Mouse (Mus musculus) urinary bladder, postnatal 14 days (tissue): ENCODE data around the gene Lgsn.

Experiments used
- DNase-seq: peaks from one replicate; pipeline ENCODE4 v3.0.0; 2021; ENCODE audit warnings: low spot score

Gene Lgsn

DNA sequence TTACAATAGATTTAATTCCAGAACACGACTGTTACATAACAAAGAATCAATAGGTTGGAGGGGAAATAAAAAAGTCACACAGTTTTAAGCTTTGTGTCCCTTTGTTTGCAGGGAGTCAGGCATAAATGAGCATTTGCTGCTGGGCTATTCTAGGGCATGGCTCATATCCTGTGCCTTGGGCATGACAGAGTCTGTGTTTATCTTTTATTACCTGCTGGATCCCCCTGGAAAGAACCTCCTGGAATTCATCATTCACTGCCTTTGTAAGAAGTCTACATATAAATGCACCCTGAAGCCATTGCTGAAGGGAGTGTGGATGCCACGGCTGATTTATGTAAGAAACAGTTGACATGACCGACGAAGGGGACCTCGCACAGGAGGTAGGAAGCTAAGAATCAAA, at the start of gene Lgsn:
Gene Lgsn (plus strand): TSS at position 301 of the 400 bp plus-strand sequence.
- no peak for DNase-seq

DNA sequence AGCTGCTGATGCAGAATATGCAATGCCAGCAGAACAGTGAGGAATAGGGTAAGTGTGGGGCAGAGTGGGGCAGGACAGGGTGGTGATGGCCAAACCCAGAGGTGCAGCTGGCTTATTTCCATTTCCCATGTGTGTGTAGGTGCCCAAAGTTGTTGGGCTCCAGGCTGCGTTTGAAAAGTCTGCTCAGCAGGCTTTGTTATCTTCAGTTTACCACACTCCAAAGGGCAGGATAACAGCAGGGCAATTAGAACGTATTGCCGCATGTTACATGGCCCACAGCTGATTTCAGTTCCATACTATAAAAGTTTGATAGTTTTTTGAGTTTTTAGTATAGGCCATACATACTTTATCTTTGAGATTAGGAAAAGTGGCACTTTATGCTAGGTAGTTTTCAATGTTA, 37.8 kb upstream of the Lgsn start:
- no peak for DNase-seq

DNA sequence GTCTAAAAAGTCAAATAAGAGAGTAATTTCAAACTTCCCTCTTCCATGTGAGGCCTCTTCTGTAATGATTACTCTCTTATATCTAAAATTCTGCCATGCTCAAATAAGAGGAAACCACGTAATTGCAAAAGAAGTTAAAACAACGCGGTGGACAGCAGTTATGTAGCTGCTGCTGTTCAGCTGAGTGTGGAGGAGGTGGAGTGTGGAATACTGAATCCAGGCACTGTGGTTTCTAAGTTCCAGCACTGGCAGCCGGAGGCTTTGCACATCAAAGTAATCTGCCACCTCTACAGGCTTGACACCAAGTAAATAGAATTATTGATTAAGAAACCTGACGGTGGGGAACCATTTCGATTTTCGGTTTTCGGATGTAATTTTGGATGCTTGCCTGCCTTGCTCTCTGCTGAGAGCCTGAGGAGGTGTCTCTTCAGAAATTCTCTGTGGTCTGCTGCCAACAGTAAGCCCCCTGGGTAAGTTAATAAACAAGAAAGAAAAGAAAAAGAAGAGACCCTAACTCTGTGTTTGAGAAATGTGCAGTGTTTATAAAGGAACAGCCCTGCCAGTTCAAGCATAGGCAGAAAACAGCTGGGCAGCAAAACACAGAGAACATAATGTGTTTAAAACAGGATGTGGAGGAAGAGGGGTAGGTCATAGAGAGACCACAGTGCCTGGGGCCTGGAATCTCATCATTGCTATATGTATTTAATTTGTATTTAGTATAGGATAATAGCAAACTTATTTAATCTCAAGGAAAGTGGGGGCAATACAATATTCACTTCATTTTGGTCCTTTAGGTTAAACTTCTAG, 33.7 kb upstream of the Lgsn start:
- no peak for DNase-seq

DNA sequence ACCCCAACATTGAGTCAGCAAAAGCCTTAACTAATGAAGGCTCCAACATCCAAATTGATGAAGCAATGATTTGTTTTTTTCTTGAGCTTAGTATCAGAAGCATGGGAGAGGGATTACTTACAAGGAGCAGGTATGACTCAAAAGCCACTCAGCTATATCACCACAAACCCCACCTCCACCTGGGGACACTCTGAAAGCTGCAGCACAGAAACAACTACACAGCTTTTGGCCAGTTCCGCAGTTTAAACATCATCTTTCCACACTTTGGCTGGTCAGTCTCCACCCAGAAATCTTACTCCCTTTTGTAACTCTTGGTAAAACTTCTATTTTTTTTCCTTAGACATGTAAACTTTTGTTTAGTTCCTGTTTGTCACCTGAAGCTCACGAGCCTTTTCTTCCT, 32.6 kb upstream of the Lgsn start:
- DNase-seq: no peak

DNA sequence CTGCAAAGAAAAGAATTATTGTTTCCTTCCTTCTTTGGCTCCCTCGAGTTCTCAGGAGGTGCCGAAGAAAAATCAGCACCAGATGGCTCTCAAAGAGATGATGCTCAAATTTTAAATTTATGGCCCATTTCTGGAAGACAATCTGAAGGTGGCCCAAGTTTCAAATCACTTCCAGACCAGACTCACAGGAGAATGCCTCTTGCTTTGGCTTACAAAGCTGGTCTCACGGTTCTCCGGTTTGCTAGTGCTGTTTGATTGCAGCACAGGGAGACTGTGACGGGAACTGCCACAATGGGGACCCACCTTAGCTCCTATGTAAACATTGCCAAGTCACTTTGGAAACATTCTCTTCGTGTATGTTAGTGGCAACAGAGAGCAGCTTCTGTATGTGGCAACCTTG, 26.5 kb upstream of the Lgsn start:
- no peak for DNase-seq

DNA sequence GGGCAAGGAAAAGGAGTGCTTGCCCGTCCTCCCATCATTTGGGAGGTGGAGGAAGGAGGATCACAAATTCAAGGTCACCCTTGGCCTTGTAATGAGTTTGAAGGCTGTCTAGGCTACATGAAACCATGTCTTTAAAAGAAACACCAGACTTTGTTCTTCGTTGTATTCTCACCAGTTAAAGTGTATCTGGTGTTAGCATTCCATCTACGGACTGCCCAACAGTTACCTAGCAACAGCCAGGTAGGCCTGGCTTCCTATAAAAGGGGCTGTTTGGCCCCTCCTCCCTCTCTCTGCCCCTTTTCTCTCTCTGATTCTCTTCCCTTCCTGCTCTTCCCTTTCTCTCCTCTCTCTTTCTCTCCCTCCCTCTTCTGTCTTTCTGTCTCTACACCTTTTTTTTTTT, 25.7 kb upstream of the Lgsn start:
- DNase-seq: no peak

DNA sequence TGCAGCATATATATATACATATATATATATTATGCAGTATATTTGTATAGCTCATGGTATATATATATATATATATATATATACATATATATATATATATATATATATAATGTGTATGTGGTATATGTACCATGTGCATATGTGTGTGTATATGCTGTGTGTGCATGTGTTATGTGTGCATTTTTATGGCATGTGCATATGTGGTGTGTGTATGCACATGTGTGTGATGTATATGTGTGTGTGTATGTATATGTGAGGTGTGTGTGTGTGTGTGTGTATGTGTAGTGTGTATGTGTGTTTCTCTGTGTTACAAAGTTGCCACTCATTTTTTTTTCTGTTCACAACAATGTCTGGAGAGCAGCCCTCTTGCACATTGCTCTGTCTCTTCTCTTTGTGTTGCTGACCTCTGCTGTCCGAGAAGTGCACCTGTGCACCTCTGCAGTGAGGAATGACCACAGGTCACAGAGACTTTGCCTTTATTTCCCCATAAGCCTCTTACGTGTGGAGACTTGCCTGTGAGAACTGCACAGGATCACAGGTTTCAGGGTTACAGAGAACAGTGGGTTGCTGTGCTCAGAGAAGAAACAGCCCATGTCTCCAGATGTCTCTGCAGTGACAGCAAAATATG, 23.3 kb upstream of the Lgsn start:
- no peak for DNase-seq

DNA sequence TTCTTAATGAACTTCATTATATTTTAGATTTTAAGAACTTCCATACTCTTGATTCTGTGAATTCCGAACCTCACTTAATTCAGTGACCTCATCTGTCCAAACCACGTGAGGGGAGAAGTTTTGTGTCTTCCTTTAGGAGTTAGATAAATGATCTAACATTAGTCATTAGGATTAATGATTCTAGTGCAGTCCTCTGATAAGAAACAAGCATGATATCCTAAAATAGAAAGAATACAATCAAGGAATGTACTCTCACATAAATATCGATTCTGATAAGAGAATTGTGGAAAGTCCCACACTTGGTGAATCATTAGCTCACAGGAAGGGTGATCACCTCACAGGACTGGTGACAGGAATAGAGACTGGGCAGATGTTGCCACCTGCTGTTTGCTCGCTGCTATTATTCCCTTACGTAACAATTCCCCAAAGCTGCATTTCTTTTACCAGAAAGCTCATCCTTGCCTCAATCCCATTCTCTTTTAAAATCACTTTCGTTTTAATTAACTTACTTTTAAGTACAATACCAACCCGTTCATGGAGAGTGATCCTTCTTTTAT, 22.3 kb upstream of the Lgsn start:
- DNase-seq: peak; percentile 54

DNA sequence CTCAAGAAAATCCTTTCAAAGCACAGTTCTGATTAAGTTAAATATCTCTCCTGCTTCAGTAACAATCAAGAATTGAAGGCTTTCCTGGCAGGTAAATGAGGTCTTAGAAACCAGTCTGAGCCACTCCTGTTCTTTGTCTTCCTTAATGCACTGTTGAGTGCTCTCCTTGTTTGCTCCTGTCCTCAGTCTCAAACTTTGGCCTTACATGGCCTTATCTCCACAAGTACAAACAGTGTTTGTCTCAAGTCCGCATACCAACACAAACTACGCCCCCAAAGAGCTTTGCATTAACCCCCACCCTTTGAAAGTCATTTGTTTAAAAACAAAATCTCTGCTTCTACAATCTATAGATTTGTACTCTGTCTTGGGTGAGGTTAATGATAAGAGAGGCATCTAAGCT, 20.0 kb upstream of the Lgsn start:
- no peak for DNase-seq

DNA sequence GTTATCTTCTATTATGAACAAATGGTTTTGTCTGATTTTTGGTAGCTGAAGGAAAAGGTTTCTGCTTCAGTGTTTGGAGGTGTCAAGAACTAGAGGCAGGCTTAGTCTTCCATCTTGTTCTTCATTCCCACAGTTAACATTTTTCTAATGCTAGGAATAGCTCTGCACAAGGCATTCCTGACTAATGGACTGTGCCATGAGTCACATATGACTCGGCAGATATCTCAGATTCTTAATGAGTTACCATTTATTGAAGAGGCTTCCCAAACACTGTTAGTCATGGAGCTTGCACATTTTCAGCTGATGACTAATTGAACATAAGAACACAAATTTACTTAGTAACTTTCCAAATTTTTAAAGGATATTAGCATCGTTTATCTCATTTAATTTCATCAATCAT, 19.3 kb upstream of the Lgsn start:
- no peak for DNase-seq

DNA sequence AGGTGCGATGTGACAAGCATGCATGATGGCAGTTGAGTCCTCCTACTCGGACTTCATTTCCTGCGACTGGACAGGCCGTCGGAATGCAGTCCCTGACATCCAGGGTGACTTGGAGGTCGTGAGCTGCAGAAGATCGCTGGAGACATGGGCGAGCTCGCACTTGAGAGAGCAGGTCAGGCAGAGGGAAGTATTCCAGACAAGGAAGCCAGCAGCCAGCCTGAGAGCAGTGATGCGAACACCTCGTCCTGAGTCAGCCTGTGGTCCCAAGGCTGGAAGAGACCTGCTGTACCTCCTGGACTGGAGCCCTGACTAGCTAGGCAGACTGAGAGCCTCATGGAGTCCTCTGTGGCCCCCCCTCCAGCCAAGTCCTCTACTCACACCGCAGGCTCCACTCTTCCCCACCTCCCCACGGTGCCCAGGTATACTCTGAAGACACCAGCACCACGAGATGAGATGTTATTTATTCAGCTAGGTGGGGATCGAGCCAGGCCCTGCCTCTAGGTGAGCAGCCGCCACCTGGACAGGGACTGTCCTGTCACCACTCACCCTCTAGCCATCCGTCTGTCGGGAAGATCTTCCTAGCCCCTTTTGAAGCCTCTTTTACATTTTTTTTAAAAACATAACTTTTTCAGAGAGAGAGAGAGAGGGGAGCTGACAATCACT, 11.5 kb upstream of the Lgsn start:
- DNase-seq: no peak

DNA sequence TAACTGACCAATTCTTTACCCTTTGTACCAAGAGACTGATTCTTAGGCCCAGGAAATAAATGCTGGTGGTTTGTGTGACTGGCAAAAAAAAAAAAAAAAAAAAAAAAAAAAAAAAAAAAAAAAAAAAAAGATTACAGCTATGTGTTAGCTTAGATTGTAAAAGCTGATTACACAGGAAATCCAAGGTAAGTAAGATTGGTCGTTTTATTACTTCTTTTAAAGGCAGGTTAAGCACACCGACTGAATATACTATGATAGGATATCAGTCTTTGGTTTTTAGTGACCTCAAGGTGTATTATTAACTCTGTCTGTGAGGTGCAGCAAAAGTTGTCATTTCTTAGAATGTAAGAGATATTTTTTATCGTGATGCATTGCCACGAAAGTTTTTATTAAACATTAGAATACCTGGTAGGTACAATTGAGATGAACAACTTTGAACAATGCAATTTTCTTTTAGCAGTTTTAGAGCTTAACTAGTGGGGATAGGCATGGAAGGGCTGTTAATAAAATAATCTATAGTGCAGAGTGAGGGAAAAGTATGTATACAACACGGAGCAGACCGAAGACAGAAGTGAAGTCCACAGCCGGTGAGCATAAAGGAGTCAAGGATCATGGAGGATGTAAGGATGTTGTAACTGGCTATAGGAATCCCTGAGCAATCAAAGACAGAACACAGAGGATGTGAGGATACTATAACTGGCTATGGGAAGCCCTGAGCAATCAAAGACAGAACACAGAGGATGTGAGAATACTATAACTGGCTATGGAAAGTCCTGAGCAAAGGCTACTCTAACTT, 10.7 kb upstream of the Lgsn start:
- no peak for DNase-seq

DNA sequence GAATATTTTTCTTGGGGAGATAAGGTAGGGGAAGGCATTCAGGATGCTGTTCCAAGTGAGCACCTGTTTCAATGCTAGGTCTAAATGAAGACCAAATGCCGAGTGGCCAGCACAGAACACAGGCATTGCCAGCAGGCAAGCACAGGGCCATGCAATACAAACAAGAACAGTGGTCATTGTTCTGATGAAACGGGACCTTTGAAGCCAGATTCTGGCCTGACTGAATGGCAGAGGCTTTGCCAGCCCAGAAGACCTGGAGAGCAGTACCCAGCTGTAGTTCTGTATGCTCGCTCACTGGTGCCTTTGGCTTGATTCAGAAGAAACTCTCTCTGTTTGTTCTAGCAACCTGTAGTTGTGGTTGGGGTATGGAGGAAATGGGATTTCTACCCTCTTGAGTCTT, 800 bp upstream of the Lgsn start:
- no peak for DNase-seq

DNA sequence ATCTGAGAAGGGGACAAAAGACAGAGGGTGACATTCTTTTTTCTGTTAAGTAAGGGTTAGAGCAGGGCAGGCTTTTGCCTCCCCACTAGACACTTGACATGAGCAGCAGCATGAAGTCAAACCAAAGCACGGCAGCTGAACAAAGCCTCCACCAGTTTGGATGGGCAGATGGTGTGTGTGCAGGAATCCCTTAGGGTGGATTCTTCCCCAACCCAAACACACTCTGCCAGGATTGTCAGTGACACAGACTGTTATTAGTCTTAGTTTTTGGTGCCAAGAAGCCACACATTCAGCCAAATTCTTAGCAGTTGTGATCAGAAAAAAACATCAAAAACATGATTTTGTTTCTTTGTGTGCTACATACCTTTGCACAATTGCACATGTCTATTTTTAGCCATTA, 2.1 kb downstream of the Lgsn start:
- no peak for DNase-seq

DNA sequence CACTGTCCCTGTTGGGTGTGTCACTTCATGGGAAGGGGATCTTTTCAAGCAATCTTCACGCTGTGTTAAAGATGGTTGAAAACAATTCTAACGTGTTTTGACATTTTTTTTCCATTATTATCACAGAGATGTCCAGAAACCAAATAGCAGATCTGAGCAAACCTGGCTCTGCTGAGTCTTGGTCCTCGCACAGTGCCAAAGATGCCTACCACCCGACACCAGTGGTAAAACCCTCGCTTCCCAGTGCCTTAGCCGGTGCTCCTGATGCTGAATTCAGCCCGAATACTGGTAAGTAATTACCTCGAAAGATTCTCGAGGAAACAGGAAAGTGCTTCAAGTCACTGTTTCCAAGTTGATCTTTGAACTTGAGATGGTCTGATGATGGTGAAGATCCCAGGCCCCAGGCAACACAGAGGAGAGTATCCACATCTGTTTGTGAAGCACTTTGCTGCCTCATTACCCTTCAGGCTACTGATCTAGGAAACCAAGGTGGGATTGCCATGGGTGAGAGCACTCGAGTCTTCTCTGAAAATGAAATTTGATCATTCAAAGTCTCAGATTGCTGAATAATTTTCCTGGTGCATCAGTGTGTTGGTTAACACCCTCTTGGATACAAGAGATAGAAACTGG, 14.2 kb downstream of the Lgsn start:
- DNase-seq: no peak

DNA sequence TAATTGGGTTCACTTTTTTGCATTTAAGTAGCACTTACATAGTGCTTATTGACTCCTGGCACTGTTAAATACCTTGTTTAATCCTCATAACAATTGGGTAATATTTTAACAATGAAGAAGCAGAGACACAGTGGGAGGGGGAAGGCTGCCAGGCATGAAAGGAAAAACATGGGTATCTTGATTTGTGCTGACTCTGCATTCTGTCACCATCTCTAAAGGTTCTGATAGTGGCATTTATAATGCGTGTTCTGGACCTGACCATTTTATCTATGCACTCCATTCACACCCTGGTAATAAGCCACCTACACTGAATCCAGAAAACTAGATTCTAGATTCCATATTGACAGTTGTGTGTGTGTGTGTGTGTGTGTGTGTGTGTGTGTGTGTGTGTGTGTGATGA, 19.4 kb downstream of the Lgsn start:
- no peak for DNase-seq

DNA sequence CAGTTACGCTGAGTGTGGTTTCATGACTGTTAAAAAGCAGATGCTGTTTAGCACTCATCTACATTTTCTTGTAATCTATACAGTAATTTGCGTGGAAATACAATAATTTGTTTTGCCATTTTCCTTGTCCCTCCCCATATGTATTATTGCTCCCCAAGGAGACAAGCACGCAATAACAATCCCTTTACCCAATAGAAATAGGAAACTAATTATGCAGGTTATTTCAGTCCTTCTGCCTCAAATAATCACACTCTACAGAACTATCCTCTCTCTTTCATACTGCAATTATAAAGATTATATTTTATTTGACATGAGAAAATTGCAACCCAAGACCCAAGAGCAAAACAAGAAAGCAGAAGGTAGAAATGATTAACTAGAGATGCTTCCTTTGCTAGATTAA, 20.8 kb downstream of the Lgsn start:
- no peak for DNase-seq

DNA sequence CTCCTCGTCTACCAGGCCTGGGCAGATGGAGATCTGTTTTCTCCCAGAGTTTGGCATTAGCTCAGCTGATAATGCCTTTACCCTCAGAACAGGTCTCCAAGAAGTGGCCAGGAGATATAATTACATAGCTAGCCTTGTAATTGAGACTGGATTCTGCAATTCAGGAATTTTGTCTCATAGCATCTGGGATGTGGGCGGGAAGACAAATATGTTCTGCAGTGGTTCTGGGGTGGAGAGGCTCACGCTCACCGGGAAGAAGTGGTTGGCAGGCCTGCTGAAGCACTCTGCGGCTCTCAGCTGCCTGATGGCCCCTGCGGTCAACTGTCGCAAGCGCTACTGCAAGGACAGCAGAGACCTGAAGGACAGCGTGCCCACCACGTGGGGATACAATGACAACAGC, 27.6 kb downstream of the Lgsn start:
- DNase-seq: no peak

DNA sequence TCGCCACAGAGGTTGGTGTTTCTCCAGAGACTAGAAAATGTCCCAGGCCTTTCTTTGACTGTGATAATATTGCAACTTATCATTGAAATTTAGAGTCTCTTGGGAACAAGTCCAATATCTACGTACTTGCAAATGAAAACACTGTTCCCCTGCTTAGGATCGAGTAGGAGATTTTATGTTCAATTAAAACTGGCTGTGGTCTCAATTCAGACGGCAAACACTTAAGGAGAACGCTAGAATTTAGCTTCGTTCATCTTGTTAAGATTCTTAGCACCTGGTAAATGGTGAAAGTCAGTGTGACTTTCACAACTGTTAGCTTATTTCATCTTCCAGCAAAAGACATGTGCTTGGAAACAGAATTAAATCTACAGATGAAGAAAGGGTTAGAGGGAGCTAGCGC, 29.1 kb downstream of the Lgsn start:
- DNase-seq: no peak

DNA sequence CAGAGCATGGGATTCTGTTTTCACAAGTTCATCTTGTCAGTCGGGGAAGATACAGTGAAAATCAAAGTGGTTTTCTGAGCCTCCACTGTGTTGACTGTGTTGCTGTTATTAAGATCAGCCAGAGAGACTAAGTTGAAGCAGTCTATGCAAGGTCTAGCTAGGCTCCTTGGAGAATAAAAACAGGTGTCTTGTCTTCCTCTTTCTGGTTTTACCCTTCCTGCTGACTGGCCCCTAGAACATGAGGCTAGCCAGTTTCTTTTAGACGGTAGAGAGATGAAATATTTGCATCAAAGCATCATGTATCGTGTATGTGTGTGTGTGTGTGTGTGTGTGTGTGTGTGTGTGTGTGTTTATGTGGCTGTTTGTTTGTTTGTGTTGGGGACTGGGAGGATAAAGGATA, 29.6 kb downstream of the Lgsn start:
- no peak for DNase-seq

DNA sequence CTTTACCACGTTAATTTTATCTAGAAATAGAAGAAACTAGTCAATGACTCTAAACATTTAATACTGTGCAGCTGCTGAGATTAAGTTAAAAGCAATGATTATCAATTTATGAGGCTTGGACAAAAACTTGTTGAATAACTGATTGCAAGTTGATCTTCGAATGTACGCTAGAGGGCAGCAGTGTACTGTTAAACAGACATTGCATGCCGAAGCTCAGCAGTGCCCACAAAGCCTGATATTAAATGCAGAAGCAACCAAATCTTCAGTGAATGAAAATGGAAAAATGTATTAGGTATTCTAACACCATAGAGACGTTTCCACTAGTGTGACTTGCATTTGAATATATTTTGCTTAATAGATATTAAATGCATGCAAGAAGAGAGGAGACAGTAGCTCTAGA, 33.9 kb downstream of the Lgsn start:
- peak; percentile 52 for DNase-seq

DNA sequence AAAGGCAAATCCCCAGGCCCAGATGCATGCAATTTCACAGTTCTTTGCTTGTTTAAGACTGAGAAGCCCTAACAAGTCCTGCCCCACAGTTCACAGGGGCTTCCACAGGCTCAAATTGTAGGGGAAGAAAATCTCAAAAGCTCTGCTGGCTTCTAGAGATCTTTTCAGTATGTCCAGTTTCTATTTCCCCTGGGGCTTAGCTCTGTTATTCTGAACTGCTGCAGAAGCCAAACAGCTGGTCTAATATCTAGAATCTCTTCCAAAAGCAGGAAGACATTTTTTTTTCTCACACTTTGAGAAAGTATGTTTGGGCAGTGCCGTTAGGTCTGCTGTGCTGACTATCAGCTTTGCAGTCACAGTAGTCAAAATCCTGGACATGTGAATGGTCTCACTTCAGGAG, 38.6 kb downstream of the Lgsn start:
- DNase-seq: no peak
